In the genomic region with DNA sequence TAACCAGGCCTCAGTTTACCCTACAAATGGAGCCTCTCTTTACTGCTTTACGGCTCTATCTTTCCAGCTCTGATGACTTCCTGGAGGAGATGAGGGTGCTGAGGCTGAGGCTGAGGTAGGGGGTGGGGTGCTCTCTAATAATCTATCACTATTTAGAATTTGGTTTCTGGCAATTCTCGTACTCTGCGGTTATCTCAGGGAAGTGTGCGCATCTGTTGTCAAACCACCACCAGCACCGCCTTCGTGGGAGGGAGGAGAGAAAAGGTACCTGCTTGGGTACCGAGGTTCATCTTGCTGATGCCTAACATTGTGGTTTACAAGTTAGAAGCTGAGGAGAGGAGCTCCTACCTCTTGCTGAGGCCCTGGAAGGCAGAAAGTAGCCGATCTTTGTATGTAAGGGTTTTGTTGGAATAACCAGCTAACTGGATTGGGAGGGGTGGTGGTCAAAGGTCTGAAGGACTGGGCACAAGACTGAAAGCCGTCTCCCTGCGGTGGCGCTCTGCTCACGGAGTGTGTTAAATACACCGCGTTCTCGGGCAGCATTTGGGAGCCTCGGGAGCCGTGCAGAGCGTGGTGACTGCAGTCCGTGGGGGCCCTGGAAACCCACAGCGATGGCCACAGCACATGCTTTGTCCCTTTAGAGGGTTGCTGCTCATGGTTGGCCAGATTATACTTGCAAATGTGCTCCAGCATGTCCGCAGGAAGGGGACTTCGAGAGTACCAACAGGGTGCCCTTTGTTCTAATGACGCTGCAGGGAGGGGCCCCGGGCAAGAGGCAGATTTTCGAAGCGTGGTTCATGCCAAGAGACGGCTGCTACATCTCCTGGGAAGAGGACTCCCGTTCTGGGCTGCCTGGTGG, we compare ENCODE assay signal across 8 mouse cellular contexts.
DNase-seq lines count a peak whose midpoint lies in the region; ATAC-seq and TF ChIP-seq lines count a peak whose summit lies in the region.

No protein-coding gene starts in this region.

- 0 out of 2 replicates have a peak, but pooled peaks have one; percentile 20 for TF ChIP-seq POLR2A in olfactory bulb, adult 2 months (IDR thresholded peaks at IDR 0.05; ENCODE audit: insufficient read depth, low read depth, low read length)

- H3K9ac ChIP-seq in forebrain, embryonic 15.5 days (replicated peaks): 0 out of 2 replicates have a peak overlapping the region, but pooled peaks have one; percentile 23
- H3K9ac ChIP-seq in hindbrain, embryonic 16.5 days (ENCODE audit: low read depth, low read length): peak overlapping the region; percentile 42
- H3K9ac ChIP-seq in lung, embryonic 16.5 days (ENCODE audit: low read length): peak overlapping the region; percentile 66

- WGBS in forebrain, embryonic 15.5 days: 2% methylated on average over 28 of the region's 28 CpGs
- WGBS in hindbrain, embryonic 16.5 days: 3% methylated on average over 28 of the region's 28 CpGs
- 16% methylated on average over 28 of the region's 28 CpGs for WGBS in lung, embryonic 16.5 days
- 16% methylated on average over 28 of the region's 28 CpGs for WGBS in olfactory bulb, adult 2 months

- no peaks in the 10 kb centered on the region for H3K9me3 ChIP-seq in forebrain, embryonic 15.5 days
- H3K9me3 ChIP-seq in hindbrain, embryonic 16.5 days (ENCODE audit: control insufficient read depth, low read length): no peaks in the 10 kb centered on the region
- H3K9me3 ChIP-seq in lung, embryonic 16.5 days (ENCODE audit: control insufficient read depth, low read length): no peaks in the 10 kb centered on the region

- no peaks in the 10 kb centered on the region for H3K27me3 ChIP-seq in forebrain, embryonic 15.5 days
- H3K27me3 ChIP-seq in hindbrain, embryonic 16.5 days (replicated peaks; ENCODE audit: control insufficient read depth, insufficient read depth, low read length): no peaks in the 10 kb centered on the region
- no peaks in the 10 kb centered on the region for H3K27me3 ChIP-seq in lung, embryonic 16.5 days (ENCODE audit: control insufficient read depth, insufficient read depth, low read depth, low read length)

- H3K4me2 ChIP-seq in forebrain, embryonic 15.5 days (replicated peaks): peak overlapping the region; percentile 38
- peak overlapping the region; percentile 49 for H3K4me2 ChIP-seq in hindbrain, embryonic 16.5 days (ENCODE audit: low read length)
- H3K4me2 ChIP-seq in lung, embryonic 16.5 days (ENCODE audit: low read depth, low read length): peak overlapping the region; percentile 47

- ATAC-seq in forebrain, embryonic 15.5 days (replicated peaks): peak; percentile 88
- ATAC-seq in hindbrain, embryonic 16.5 days: peak; percentile 94
- ATAC-seq in lung, embryonic 16.5 days (ENCODE audit: low read depth): peak; percentile 21; the same call in 1 of the 2 replicates

- TF ChIP-seq CTCF in olfactory bulb, adult 2 months (IDR thresholded peaks at IDR 0.05; ENCODE audit: insufficient read depth, low read depth, low read length): no peak

- peak overlapping the region; percentile 19 for H3K4me3 ChIP-seq in forebrain, embryonic 15.5 days
- H3K4me3 ChIP-seq in hindbrain, embryonic 16.5 days (ENCODE audit: low read length): peak overlapping the region; percentile 18
- H3K4me3 ChIP-seq in lung, embryonic 16.5 days (ENCODE audit: low read length): peak overlapping the region; percentile 22; the same call in 1 of the 2 replicates
- peak overlapping the region; percentile 32 for H3K4me3 ChIP-seq in olfactory bulb, adult 2 months (ENCODE audit: insufficient read depth, low read depth, low read length)

- DNase-seq in ZHBTc4 (ENCODE audit: low read depth, low spot score): peak; percentile 26
- DNase-seq in cerebellum, adult 11-12 months: peak; percentile 52
- peak; percentile 69 to 85 for DNase-seq in layer of hippocampus, postnatal 14 days (ENCODE audit: low spot score in 2 of 2)
- peak; percentile 56 for DNase-seq in yolk sac, embryonic 10.5 days (ENCODE audit: low spot score)

- no peaks in the 10 kb centered on the region for H3K36me3 ChIP-seq in forebrain, embryonic 15.5 days
- no peaks in the 10 kb centered on the region for H3K36me3 ChIP-seq in hindbrain, embryonic 16.5 days (ENCODE audit: control insufficient read depth, insufficient read depth, low read length)
- no peaks in the 10 kb centered on the region for H3K36me3 ChIP-seq in lung, embryonic 16.5 days (ENCODE audit: control insufficient read depth, insufficient read depth, low read length)

- H3K27ac ChIP-seq in forebrain, embryonic 15.5 days (replicated peaks): peak overlapping the region; percentile 89
- H3K27ac ChIP-seq in hindbrain, embryonic 16.5 days (ENCODE audit: low read depth, low read length): peak overlapping the region; percentile 61
- peak overlapping the region; percentile 90 for H3K27ac ChIP-seq in lung, embryonic 16.5 days (ENCODE audit: low read length)
- no peak overlapping the region for H3K27ac ChIP-seq in olfactory bulb, adult 2 months (ENCODE audit: insufficient read depth, low read depth, low read length)

- peaks cover 39% of the 10 kb centered on the region for H3K4me1 ChIP-seq in forebrain, embryonic 15.5 days
- peaks cover 19% of the 10 kb centered on the region for H3K4me1 ChIP-seq in hindbrain, embryonic 16.5 days (ENCODE audit: control insufficient read depth, insufficient read depth, low read depth, low read length)
- peaks cover 37% of the 10 kb centered on the region for H3K4me1 ChIP-seq in lung, embryonic 16.5 days (replicated peaks; ENCODE audit: control insufficient read depth, insufficient read depth, low read length)
- peaks cover 7% of the 10 kb centered on the region for H3K4me1 ChIP-seq in olfactory bulb, adult 2 months (ENCODE audit: control insufficient read depth, insufficient read depth, low read length)

Comparison
In these comparisons a context has a peak if more than half of its experiments do, and no peak if none do; other contexts are left out.
1. DNase-seq: peak in every context shown above with its lines; median percentile 77 in layer of hippocampus, postnatal 14 days; 56 in yolk sac, embryonic 10.5 days; 52 in cerebellum, adult 11-12 months; 26 in ZHBTc4.
2. ATAC-seq: peak in every context shown above with its lines; median percentile 94 in hindbrain, embryonic 16.5 days; 88 in forebrain, embryonic 15.5 days; 21 in lung, embryonic 16.5 days.